Mouse (Mus musculus): ENCODE measurements around the gene Ap1m2. TPM values are rescaled to one million over a fixed set of nuclear protein-coding genes. Genes with fewer than 3 reads are reported as not detected.
A peak's percentile ranks its signal among the peaks of the same experiment; 100 is the strongest.

The Ap1m2 gene
- 1.6 and 1.8 TPM in 2 replicates for polyA plus RNA-seq (2012; rRNA removed)

GRCm38 (mm10) chr9:21312134-21312533 lies at the start of gene Ap1m2:
TSS of gene Ap1m2 (minus strand) at chr9:21312337.
- peak within 1 kb of the TSS; percentile 29 for H3K4me3 ChIP-seq (replicated peaks; ENCODE audit: insufficient read depth, low read depth, low read length)
- 25% methylated on average over 35 of the region's 35 CpGs for WGBS
- no peaks in the 10 kb centered on the region for H3K4me1 ChIP-seq (ENCODE audit: control insufficient read depth, insufficient read depth, low read length)
- no peaks in the 10 kb centered on the region for H3K27me3 ChIP-seq (ENCODE audit: control insufficient read depth, insufficient read depth, low read length)
- no peak for DNase-seq
- TF ChIP-seq CTCF (IDR thresholded peaks at IDR 0.05; ENCODE audit: borderline replicate concordance, insufficient read depth, low read depth, low read length): no peak
- TF ChIP-seq POLR2A (IDR thresholded peaks at IDR 0.05; ENCODE audit: borderline replicate concordance, insufficient read depth, low read length): no peak
- H3K27ac ChIP-seq (ENCODE audit: insufficient read depth, low read length): no peak within 1 kb of the TSS

DNA sequence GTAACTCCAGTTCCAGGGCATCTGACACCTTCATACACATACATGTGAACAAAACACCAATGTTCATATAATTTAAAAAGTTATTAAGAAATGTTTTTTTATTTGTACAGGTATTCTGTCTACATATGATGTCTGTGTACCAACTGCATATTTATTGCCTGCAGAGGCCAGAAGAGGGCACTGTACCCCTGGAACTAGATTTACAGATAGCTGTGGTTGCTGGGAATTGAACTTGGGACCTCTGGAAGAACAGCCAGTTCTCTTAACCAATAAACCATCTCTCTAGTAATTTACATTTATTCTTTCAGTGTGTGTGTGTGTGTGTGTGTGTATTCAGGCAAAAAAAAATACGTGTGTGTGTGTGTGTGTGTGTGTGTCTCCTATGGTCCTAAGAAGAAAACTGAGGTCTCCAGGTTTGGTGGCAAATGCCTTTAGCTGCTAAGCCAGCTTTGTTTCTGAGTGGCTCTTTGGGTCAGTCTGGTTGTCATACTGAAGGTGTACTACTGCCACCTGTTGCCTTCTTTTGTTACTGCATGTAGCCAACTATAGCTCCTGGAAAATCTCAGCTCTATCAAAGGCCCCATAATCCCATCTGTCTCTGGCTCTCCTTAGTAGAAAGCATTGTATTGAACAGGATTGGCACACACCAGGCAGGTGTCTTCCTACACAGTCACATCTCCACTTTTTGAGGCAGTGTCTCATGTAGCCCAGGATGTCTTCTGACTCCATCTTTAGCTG lies 45.0 kb upstream of the Ap1m2 start:
- Histone ChIP-seq H3K27ac (ENCODE audit: insufficient read depth, low read length) (no peak overlapping the region), H3K4me3 (replicated peaks; ENCODE audit: insufficient read depth, low read depth, low read length) (no peak overlapping the region), H3K27me3 (ENCODE audit: control insufficient read depth, insufficient read depth, low read length) (no peaks in the 10 kb centered on the region), H3K4me1 (ENCODE audit: control insufficient read depth, insufficient read depth, low read length) (no peaks in the 10 kb centered on the region)
- TF ChIP-seq CTCF (IDR thresholded peaks at IDR 0.05; ENCODE audit: borderline replicate concordance, insufficient read depth, low read depth, low read length) (peak; percentile 62), POLR2A (IDR thresholded peaks at IDR 0.05; ENCODE audit: borderline replicate concordance, insufficient read depth, low read length) (no peak)
- peak; percentile 62 to 76 for DNase-seq
- WGBS: 3% methylated on average over 1 of the region's 1 CpGs

GRCm38 (mm10) chr9:21354796-21355195 lies 42.7 kb upstream of the Ap1m2 start:
- no peak for TF ChIP-seq POLR2A (IDR thresholded peaks at IDR 0.05; ENCODE audit: borderline replicate concordance, insufficient read depth, low read length)
- TF ChIP-seq CTCF (IDR thresholded peaks at IDR 0.05; ENCODE audit: borderline replicate concordance, insufficient read depth, low read depth, low read length): no peak
- no peak overlapping the region for H3K27ac ChIP-seq (ENCODE audit: insufficient read depth, low read length)
- no peak overlapping the region for H3K4me3 ChIP-seq (replicated peaks; ENCODE audit: insufficient read depth, low read depth, low read length)
- H3K4me1 ChIP-seq (ENCODE audit: control insufficient read depth, insufficient read depth, low read length): no peaks in the 10 kb centered on the region
- WGBS: 91% methylated on average over 6 of the region's 6 CpGs
- H3K27me3 ChIP-seq (ENCODE audit: control insufficient read depth, insufficient read depth, low read length): no peaks in the 10 kb centered on the region
- no peak for DNase-seq

DNA sequence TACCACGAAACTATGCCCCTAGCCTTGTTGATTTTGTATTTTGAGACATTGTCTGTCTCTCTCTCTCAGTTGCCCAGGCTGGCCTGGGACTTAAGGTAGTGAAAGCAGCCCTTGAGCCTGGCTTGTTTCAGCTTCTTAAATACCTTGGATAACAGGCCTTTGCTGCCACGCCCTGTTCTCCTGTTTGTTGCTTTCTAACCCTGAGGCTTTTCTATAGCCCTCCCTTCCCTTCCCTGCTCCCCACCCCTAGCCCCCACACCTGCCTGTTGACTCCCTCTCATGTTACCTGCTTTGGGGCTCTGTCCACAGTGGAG lies 41.2 kb upstream of the Ap1m2 start:
- DNase-seq: no peak
- Histone ChIP-seq H3K4me3 (replicated peaks; ENCODE audit: insufficient read depth, low read depth, low read length) (no peak overlapping the region), H3K27me3 (ENCODE audit: control insufficient read depth, insufficient read depth, low read length) (no peaks in the 10 kb centered on the region), H3K27ac (ENCODE audit: insufficient read depth, low read length) (no peak overlapping the region), H3K4me1 (ENCODE audit: control insufficient read depth, insufficient read depth, low read length) (no peaks in the 10 kb centered on the region)
- no peak for TF ChIP-seq CTCF (IDR thresholded peaks at IDR 0.05; ENCODE audit: borderline replicate concordance, insufficient read depth, low read depth, low read length)
- no peak for TF ChIP-seq POLR2A (IDR thresholded peaks at IDR 0.05; ENCODE audit: borderline replicate concordance, insufficient read depth, low read length)
- 83% methylated on average over 2 of the region's 2 CpGs for WGBS

DNA sequence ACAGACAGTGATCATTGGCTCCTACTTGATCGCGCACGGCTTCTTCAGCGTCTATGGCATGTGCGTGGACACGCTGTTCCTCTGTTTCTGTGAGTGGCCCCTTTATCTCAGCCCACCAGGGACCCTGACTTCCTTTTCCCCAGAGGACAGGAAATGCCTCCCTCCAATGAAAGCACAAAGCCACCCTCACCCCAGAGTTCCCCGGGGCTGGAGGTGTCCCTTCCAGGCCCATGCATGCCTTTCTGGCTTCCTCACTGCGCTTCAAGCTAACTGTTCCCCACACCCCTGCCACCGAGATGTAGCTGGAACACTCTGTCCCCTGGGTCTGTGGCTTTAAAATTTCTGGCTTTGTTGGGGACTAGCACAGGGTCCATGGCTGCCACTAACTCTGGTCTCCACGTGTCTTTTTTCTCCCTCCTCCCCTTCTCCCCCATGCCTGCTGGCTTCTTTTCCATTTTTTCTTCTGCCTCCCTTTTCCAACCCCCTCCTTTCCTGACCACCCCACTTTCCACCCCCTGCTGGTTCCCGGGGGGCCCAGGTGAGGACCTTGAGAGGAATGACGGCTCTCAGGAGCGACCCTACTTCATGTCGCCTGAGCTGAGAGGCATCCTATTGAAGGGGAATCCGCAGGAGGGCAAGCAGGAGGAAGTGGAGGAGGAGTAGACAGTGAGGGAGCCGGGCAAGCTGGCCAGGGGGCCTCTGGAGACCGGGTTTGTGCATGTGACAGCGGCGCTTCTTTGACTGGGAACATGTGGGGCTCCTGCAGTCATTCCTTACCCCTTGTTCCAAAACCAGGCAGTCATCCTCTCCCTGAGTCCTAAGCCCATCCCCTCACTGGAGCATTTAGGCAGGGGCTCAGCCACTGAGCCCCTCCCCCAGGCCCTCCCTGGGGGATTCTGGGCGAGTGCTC lies 40.6 kb upstream of the Ap1m2 start:
- no peak for TF ChIP-seq POLR2A (IDR thresholded peaks at IDR 0.05; ENCODE audit: borderline replicate concordance, insufficient read depth, low read length)
- no peak for TF ChIP-seq CTCF (IDR thresholded peaks at IDR 0.05; ENCODE audit: borderline replicate concordance, insufficient read depth, low read depth, low read length)
- WGBS: 52% methylated on average over 20 of the region's 20 CpGs
- no peak overlapping the region for H3K27ac ChIP-seq (ENCODE audit: insufficient read depth, low read length)
- no peak overlapping the region for H3K4me3 ChIP-seq (replicated peaks; ENCODE audit: insufficient read depth, low read depth, low read length)
- H3K27me3 ChIP-seq (ENCODE audit: control insufficient read depth, insufficient read depth, low read length): no peaks in the 10 kb centered on the region
- H3K4me1 ChIP-seq (ENCODE audit: control insufficient read depth, insufficient read depth, low read length): no peaks in the 10 kb centered on the region
- no peak for DNase-seq

DNA sequence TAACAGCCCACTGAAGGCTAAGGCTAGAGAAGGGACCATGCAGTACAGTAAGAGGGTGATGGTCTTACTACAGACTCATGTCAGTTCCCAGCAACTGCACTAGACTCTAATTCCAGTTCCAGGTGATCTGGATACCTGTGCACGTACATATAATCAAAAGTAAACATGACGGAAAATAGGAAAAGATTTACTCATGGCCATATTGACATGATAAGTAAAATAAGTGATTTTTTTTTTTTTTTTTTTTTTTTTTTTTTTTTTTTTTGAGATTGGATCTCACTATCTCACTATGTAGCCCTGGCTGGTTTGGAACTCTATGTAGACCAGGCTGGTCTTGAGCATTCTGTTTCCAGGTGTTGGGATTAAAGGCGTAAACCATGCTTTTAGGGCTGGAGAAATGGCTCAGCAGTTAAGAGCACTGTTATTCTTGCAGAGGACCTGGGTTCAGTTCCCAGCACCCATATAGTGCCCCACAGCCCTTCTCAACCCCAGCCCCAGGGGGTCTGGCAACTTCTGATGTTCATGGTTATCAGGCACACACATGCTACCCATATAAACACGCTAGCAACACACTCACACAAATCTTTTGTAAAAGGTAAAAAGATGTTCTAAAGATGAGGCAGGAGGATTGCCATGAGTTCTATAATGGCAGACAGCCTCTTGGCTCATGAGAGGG lies 39.7 kb upstream of the Ap1m2 start:
- no peak overlapping the region for H3K4me3 ChIP-seq (replicated peaks; ENCODE audit: insufficient read depth, low read depth, low read length)
- TF ChIP-seq CTCF (IDR thresholded peaks at IDR 0.05; ENCODE audit: borderline replicate concordance, insufficient read depth, low read depth, low read length) (no peak), POLR2A (IDR thresholded peaks at IDR 0.05; ENCODE audit: borderline replicate concordance, insufficient read depth, low read length) (no peak)
- DNase-seq: no peak
- no peak overlapping the region for H3K27ac ChIP-seq (ENCODE audit: insufficient read depth, low read length)
- no peaks in the 10 kb centered on the region for H3K27me3 ChIP-seq (ENCODE audit: control insufficient read depth, insufficient read depth, low read length)
- H3K4me1 ChIP-seq (ENCODE audit: control insufficient read depth, insufficient read depth, low read length): no peaks in the 10 kb centered on the region
- WGBS: 93% methylated on average over 4 of the region's 4 CpGs

- H3K27me3 ChIP-seq (ENCODE audit: control insufficient read depth, insufficient read depth, low read length): no peaks in the 10 kb centered on the region
- no peak for TF ChIP-seq POLR2A (IDR thresholded peaks at IDR 0.05; ENCODE audit: borderline replicate concordance, insufficient read depth, low read length)
- no peak for TF ChIP-seq CTCF (IDR thresholded peaks at IDR 0.05; ENCODE audit: borderline replicate concordance, insufficient read depth, low read depth, low read length)
- DNase-seq: no peak
- 84% methylated on average over 7 of the region's 7 CpGs for WGBS
- H3K4me1 ChIP-seq (ENCODE audit: control insufficient read depth, insufficient read depth, low read length): no peaks in the 10 kb centered on the region
- no peak overlapping the region for H3K27ac ChIP-seq (ENCODE audit: insufficient read depth, low read length)
- H3K4me3 ChIP-seq (replicated peaks; ENCODE audit: insufficient read depth, low read depth, low read length): no peak overlapping the region
Measured at GRCm38 (mm10) chr9:21351178-21351577, 39.0 kb upstream of the Ap1m2 start.

Measured in cerebellum, adult 2 months (tissue).